Mouse (Mus musculus) small intestine, adult 2 months (tissue): Measurements from ENCODE around the gene Dthd1.

Source experiments
- CTCF ChIP-seq: fragments of 200-500 bp; IDR thresholded peaks from 2 replicates; pipeline ENCODE4 v1.5.1; 2012; ENCODE audit warnings: low read depth, mild to moderate bottlenecking, control low read depth, inconsistent platforms, low read length, moderate library complexity, mixed read lengths; ENCODE audit not compliant: insufficient replicate concordance, insufficient read length; ENCODE audit errors: extremely low read depth
- POLR2A ChIP-seq: fragments of 200-500 bp; IDR thresholded peaks from 2 replicates; pipeline ENCODE4 v1.6.1; 2012; ENCODE audit warnings: low read depth, mild to moderate bottlenecking, control low read depth, inconsistent platforms, low read length, moderate library complexity

GRCm38 (mm10) chr5:62846571-62847131, 33.0 kb downstream of the Dthd1 start:
- TF ChIP-seq POLR2A (no peak), CTCF (no peak)
